Mouse (Mus musculus): ENCODE data around the gene Tfap2b. TPM values are rescaled to one million over a fixed set of nuclear protein-coding genes. Genes with fewer than 3 reads are reported as not detected.

Tfap2b gene
- polyA plus RNA-seq, 1 experiment, result 0.18 TPM

GRCm38 (mm10) chr1:19232743-19233142 is 24.0 kb downstream of the Tfap2b start:
- DNase-seq (ENCODE audit: low spot score), result no peak

DNA sequence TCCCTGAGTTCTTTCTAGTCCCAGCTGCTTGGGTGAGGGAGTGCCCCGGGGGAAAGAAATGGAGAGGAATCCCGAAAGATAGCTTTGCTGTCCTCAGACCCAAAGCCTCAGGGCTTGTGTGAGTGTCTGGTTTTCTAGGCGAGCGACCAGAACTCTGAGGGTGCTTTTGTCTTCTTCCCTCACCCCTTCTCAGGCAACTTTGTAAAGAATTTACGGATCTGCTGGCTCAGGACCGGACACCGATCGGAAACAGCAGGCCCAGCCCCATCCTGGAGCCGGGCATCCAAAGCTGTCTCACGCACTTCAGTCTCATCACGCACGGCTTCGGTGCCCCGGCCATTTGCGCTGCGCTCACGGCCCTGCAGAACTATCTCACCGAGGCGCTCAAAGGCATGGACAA is 25.1 kb downstream of the Tfap2b start:
- DNase-seq (ENCODE audit: low spot score), result no peak

GRCm38 (mm10) chr1:19234432-19235205 is 25.9 kb downstream of the Tfap2b start:
- no peak for DNase-seq (ENCODE audit: low spot score)

GRCm38 (mm10) chr1:19236051-19236450 is 27.3 kb downstream of the Tfap2b start:
- DNase-seq (ENCODE audit: low spot score), result no peak

- no peak for DNase-seq (ENCODE audit: low spot score)
These were observed 27.9 kb downstream of the Tfap2b start for GRCm38 (mm10) chr1:19236591-19236990.

DNA sequence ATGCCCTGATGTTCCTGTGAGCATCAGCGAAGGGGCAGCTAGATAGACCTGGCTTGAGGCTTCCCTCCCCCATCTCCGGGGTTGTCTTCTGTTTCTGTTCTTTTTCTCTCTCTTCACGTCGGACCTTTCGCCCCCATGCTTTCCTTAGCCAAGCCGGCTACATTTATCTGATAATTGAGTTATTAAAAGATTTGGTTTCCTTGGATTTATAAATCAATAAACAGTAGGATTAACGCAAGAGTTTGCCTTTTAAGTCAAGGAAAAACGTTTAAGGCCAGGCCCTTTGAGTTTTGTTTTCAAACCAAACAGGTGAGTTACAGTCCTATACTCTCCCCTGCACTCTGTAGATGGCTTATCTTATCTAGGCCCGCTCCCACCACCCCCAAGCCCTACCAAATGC is 28.3 kb downstream of the Tfap2b start:
- no peak for DNase-seq (ENCODE audit: low spot score)

DNA sequence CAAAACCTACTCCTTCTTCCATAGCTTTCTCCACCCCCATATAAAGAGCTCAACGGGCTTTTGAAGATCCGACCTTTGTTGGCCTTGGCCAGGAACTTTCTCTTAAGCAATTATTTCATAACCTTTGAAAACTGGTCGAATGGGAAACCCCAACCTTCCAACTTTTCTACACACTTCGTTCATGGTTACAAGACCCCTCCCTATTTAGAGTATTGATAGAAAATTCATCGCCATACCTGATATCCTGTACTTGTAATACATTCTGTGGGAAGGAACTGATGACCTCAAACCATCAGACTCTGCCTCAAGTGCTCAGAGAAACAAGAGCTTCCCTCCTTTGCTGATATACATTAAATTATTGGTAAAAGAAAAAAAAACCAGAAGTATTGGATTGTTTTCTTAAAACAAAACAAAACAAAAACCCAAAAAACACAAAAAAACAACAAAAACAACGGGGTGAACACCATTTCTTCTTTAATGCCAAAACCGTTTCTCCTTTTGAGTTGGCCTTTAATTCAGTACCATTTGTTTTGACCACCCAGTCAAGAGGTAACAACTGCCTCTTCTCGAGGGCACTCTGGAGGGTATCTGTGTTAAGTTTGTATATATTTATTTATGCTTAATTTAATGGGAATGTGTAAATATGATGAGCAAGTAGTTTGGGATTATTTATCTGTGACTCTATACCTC is 29.2 kb downstream of the Tfap2b start:
- DNase-seq (ENCODE audit: low spot score), result no peak

DNA sequence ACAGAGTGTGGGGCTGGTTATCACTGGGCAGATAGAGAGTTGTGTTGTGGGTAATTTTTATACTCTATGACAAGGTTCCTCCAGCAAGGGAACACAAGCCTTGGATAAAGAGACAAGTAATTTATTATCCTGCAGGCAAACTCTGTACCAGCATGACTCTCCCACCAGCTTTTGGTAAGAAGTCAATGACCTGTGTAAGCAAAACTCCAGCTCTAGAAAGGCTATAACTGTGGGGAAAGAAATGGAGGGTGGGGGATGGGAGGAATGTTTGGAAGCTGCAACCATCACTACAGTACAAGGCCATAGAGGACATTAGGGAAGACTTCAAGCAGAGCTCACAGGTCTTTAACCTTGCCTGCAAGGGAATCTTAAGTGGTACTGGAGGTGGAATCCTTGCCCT is 31.3 kb downstream of the Tfap2b start:
- no peak for DNase-seq (ENCODE audit: low spot score)

GRCm38 (mm10) chr1:19241316-19241715 is 32.6 kb downstream of the Tfap2b start:
- no peak for DNase-seq (ENCODE audit: low spot score)

DNA sequence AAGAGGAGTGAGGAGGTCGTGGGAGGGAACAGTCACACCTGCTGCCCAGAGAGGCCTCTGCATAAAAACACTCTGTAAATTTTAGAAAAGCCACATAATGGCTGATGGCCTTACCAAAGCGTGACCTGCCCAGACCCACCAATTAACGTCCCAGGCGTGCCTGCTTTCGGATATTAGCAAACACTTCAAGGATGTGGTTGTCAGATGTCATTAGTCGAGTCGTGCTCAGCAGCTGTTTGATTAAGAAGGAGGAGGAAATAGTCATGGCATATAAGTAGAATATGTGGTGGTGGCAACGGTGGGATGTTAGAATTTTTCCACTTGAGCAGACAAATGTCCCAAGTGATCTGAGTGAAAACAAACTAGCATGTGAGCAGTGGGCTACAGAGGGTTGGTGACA is 33.3 kb downstream of the Tfap2b start:
- no peak for DNase-seq (ENCODE audit: low spot score)

DNA sequence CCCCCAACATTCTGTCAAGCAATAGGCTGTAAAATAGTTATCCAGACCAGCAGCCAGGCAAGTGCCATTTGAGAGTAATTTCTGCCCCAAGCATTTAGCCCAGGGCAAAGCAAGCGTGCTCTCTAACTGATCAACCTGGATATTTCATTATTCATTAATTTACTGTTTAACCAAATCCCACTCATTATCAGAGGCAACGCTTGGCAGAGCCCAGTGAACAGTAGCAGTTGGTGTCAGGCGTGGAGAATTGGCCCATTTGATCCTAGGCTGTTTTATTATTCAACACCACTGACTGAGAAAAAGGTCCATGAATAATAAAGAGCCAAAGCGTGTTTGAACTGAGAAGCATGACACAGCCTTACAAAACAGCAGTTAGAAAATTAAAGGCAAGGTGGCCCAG is 36.3 kb downstream of the Tfap2b start:
- DNase-seq (ENCODE audit: low spot score), result no peak

- no peak for DNase-seq (ENCODE audit: low spot score)
These were observed 42.6 kb downstream of the Tfap2b start for GRCm38 (mm10) chr1:19251286-19251685.

DNA sequence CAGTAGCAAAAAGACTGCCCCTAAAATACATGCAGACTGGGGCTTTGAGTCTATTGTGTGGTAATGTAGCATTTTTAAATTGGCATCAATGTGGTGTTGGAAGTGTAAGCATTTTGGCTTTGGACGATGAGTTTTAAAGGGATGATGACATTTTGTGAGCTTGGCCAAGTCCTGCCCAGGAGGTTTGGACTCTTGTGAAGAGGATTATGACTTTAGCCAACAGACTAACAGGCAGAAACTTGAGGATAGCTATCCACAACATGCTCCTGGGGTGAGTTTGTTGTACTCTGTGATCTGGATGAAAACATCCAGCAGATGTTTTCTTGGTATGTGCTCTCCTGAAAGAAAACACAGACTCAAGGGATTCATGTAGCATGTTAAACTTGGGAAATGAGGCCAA is 60.9 kb downstream of the Tfap2b start:
- no peak for DNase-seq (ENCODE audit: low spot score)

Other genes with a start within 250 kb of the Tfap2b start
- not detected in 2 replicates for gene Tfap2d, start 105.9 kb upstream of the Tfap2b start, polyA plus RNA-seq (2012; rRNA removed)

All from urinary bladder, adult 2 months (tissue).